Mouse (Mus musculus): ENCODE data around the gene Ihh. TPM values are rescaled to one million over a fixed set of nuclear protein-coding genes. Genes with fewer than 3 reads are reported as not detected.

Gene Ihh
- total and polyA plus RNA-seq, 3 experiments = 0.13 to 0.27 TPM; not detected in 1

DNA sequence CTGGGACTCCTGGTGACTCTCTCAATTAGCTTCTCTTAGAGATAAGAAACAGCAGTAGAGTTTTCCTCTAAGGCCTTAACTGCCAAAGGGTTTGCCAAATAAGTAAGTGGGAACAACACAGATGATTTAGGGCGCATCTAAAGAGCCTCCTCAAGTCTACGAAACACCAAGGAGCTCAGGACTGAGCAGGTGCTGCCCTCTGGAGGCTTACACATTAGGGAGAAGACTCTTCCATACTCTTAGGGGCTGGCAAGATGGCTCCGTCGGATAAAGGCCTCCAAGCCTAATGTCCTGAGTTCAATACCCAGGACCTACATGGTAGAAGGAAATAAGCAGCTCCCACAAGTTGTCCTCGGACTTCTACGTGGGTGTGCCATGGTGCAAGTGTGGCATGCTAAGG lies 22.1 kb upstream of the Ihh start:
- ATAC-seq (ENCODE audit: extremely low read depth, insufficient number of reproducible peaks, low FRiP score, poor library complexity, severe bottlenecking) (no peak), DNase-seq (ENCODE audit: low spot score) (no peak)
- Histone ChIP-seq H3K36me3 (replicated peaks) (no peaks in the 10 kb centered on the region), H3K27me3 (ENCODE audit: insufficient read depth, low read length) (peaks cover 4% of the 10 kb centered on the region; the same call in 1 of the 2 replicates), H3K9me3 (replicated peaks) (no peaks in the 10 kb centered on the region), H3K4me3 (ENCODE audit: low read depth, low read length) (no peak overlapping the region), H3K4me1 (ENCODE audit: insufficient read depth, low read depth, low read length) (peaks cover 3% of the 10 kb centered on the region; the same call in 1 of the 2 replicates)
- no peak for TF ChIP-seq GATA1 (IDR thresholded peaks at IDR 0.05; ENCODE audit: borderline replicate concordance, low read length)
- no peak for TF ChIP-seq POLR2AphosphoS5 (IDR thresholded peaks at IDR 0.05; ENCODE audit: insufficient replicate concordance, low read depth, low read length)
- TF ChIP-seq TAL1 (conservative IDR thresholded peaks at IDR 0.05; ENCODE audit: low read depth, low read length) = no peak
- no peak for TF ChIP-seq CTCF (IDR thresholded peaks at IDR 0.05; ENCODE audit: low read depth, low read length)
- no peak for TF ChIP-seq GATA2 (IDR thresholded peaks at IDR 0.05; ENCODE audit: borderline replicate concordance, low read depth, low read length)

DNA sequence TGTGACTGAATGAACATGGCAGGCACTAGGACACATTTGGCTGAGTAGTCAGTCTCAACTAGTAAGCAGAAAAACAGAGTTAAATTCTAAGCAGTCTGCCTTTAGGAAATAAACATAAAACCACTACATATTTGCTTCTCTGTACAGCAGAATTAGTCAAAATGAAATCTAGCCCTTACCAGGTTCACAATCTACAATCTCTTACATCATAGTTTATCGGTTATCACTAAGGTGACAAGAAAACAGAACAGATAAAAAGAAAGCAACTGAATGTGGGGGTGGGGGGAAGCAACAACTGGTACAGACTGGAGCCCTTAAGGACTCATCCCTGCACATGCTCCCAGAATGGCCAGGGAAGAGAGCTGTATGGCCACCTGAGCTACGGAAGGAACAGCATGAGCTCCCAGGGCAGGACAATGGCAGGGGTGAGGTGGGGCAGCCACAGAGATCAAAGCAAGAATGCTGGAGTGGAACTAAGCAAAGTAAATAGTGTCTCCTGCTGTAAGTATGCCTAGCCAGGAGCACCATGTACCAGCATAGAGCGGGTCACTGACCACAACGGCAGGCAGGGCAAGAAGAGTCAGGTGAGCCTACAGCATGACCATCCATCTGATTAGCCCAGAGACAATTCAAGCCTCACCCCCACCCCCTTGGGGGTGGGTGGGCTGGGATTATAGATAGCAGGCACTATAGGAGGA lies 20.0 kb upstream of the Ihh start:
- DNase-seq (ENCODE audit: low spot score) = no peak
- no peak for TF ChIP-seq CTCF (IDR thresholded peaks at IDR 0.05; ENCODE audit: low read depth, low read length)
- no peak for TF ChIP-seq GATA2 (IDR thresholded peaks at IDR 0.05; ENCODE audit: borderline replicate concordance, low read depth, low read length)
- no peak for TF ChIP-seq TAL1 (conservative IDR thresholded peaks at IDR 0.05; ENCODE audit: low read depth, low read length)
- no peak for TF ChIP-seq GATA1 (IDR thresholded peaks at IDR 0.05; ENCODE audit: borderline replicate concordance, low read length)
- no peak for TF ChIP-seq POLR2AphosphoS5 (IDR thresholded peaks at IDR 0.05; ENCODE audit: insufficient replicate concordance, low read depth, low read length)
- peaks cover 3% of the 10 kb centered on the region; the same call in 1 of the 2 replicates for H3K4me1 ChIP-seq (ENCODE audit: insufficient read depth, low read depth, low read length)
- H3K36me3 ChIP-seq (replicated peaks) = peaks cover 1% of the 10 kb centered on the region
- no peaks in the 10 kb centered on the region for H3K9me3 ChIP-seq (replicated peaks)
- H3K27me3 ChIP-seq (ENCODE audit: insufficient read depth, low read length) = peaks cover 4% of the 10 kb centered on the region; the same call in 1 of the 2 replicates
- no peak for ATAC-seq (ENCODE audit: extremely low read depth, insufficient number of reproducible peaks, low FRiP score, poor library complexity, severe bottlenecking)
- H3K4me3 ChIP-seq (ENCODE audit: low read depth, low read length) = no peak overlapping the region

DNA sequence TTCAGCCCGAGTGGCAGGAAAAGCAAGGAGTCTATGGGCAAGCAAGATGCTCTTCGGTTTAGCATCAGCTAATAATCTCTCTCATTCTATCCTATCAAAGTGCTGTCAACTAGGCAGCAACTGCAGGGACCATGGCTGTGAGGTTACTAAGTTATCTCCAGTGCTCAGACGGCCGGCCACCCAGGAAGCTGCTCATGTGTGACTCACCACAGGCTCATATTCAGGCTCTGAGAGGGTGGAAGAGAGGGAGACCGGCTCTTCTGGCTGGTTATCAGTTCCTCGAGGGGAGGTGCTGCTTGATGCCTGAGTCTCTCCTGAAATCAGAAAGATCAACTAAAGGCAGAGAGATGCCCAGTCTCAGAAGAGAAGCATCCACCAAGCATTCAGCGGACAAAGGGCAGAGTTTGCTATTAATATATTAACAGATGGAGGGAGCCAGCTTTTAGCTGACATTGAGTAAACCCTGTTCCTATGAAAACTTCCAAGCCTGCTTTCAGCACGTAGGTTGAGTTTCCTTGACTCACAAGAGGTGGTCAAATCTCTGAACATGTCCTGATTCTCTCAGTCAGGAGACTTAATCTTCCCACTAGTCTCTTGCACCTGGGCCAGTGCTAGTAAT lies 16.6 kb upstream of the Ihh start:
- ATAC-seq (ENCODE audit: extremely low read depth, insufficient number of reproducible peaks, low FRiP score, poor library complexity, severe bottlenecking) (no peak), DNase-seq (ENCODE audit: low spot score) (no peak)
- Histone ChIP-seq H3K27me3 (ENCODE audit: insufficient read depth, low read length) (peaks cover 4% of the 10 kb centered on the region; the same call in 1 of the 2 replicates), H3K36me3 (replicated peaks) (peaks cover 2% of the 10 kb centered on the region), H3K9me3 (replicated peaks) (no peaks in the 10 kb centered on the region), H3K4me1 (ENCODE audit: insufficient read depth, low read depth, low read length) (peaks cover 3% of the 10 kb centered on the region; the same call in 1 of the 2 replicates), H3K4me3 (ENCODE audit: low read depth, low read length) (no peak overlapping the region)
- no peak for TF ChIP-seq POLR2AphosphoS5 (IDR thresholded peaks at IDR 0.05; ENCODE audit: insufficient replicate concordance, low read depth, low read length)
- no peak for TF ChIP-seq GATA1 (IDR thresholded peaks at IDR 0.05; ENCODE audit: borderline replicate concordance, low read length)
- TF ChIP-seq CTCF (IDR thresholded peaks at IDR 0.05; ENCODE audit: low read depth, low read length) = no peak
- no peak for TF ChIP-seq TAL1 (conservative IDR thresholded peaks at IDR 0.05; ENCODE audit: low read depth, low read length)
- TF ChIP-seq GATA2 (IDR thresholded peaks at IDR 0.05; ENCODE audit: borderline replicate concordance, low read depth, low read length) = no peak

DNA sequence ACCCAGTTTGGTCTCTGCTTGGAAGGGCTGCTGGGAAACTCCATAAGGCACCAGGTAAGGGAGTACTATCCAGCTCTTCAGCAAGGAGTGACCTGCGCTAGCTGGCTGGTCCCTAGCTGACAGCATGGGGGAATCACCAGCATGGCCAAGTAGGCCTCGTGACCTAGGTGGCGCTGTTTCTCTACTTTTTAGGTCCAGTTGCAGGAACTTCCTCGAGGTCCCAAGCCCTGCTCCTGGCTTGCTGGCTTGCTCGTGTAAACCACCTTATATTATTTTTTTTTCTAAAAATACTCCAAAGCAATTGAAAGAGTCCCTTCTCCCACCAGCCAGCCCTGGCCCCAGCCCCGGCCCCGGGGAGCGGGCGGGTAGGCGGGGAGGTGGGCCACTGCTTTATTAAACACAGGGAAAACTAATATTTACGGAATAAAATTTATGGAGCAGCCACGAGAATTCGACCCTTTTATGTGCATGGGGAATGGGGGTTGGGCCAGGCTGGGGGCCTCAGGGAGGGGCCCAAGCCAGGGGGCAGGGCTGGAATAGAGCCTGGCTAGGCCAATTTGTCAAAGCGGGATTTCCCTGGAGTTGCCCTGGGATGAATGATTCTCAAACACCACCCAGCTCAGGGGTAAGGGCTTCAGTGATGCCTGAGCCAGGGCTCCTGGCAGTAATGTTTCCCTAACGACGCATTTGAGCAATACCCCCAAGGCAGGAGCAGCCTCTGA lies 13.2 kb upstream of the Ihh start:
- Histone ChIP-seq H3K4me3 (ENCODE audit: low read depth, low read length) (no peak overlapping the region), H3K27me3 (ENCODE audit: insufficient read depth, low read length) (peaks cover 6% of the 10 kb centered on the region), H3K36me3 (replicated peaks) (peaks cover 2% of the 10 kb centered on the region), H3K9me3 (replicated peaks) (no peaks in the 10 kb centered on the region), H3K4me1 (ENCODE audit: insufficient read depth, low read depth, low read length) (no peaks in the 10 kb centered on the region)
- DNase-seq (ENCODE audit: low spot score) (peak; percentile 77), ATAC-seq (ENCODE audit: extremely low read depth, insufficient number of reproducible peaks, low FRiP score, poor library complexity, severe bottlenecking) (no peak)
- TF ChIP-seq CTCF (IDR thresholded peaks at IDR 0.05; ENCODE audit: low read depth, low read length) = peak; percentile 75
- no peak for TF ChIP-seq GATA2 (IDR thresholded peaks at IDR 0.05; ENCODE audit: borderline replicate concordance, low read depth, low read length)

DNA sequence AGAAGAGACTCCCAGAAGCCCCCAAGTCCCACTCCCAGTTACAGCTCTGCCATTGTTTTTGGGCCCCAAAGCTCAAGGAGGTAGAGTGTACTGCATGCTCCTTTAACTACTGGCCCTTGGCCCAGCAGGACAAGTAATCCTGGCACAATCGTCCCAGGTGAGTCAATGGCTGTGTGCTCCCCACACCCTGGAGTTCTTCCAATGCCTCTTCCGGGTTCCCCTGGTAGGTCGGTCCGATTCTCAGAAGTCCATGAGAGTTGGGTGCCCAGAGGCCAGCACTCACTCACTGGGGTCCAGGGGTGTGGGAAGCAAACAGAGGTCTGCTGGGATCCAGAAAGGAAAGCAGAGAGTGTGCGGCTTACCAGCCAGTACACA lies 11.4 kb upstream of the Ihh start:
- Histone ChIP-seq H3K4me3 (ENCODE audit: low read depth, low read length) (no peak overlapping the region), H3K4me1 (ENCODE audit: insufficient read depth, low read depth, low read length) (no peaks in the 10 kb centered on the region), H3K9me3 (replicated peaks) (no peaks in the 10 kb centered on the region), H3K27me3 (ENCODE audit: insufficient read depth, low read length) (peaks cover 6% of the 10 kb centered on the region), H3K36me3 (replicated peaks) (peaks cover 2% of the 10 kb centered on the region)
- no peak for ATAC-seq (ENCODE audit: extremely low read depth, insufficient number of reproducible peaks, low FRiP score, poor library complexity, severe bottlenecking)
- TF ChIP-seq GATA1 (IDR thresholded peaks at IDR 0.05; ENCODE audit: borderline replicate concordance, low read length) = no peak
- no peak for TF ChIP-seq CTCF (IDR thresholded peaks at IDR 0.05; ENCODE audit: low read depth, low read length)
- no peak for TF ChIP-seq POLR2AphosphoS5 (IDR thresholded peaks at IDR 0.05; ENCODE audit: insufficient replicate concordance, low read depth, low read length)
- TF ChIP-seq GATA2 (IDR thresholded peaks at IDR 0.05; ENCODE audit: borderline replicate concordance, low read depth, low read length) = no peak
- no peak for TF ChIP-seq TAL1 (conservative IDR thresholded peaks at IDR 0.05; ENCODE audit: low read depth, low read length)
- DNase-seq (ENCODE audit: low spot score) = no peak
